Mouse (Mus musculus): ENCODE measurements around the gene Cdc42bpg. TPM values are rescaled to one million over a fixed set of nuclear protein-coding genes. Genes with fewer than 3 reads are reported as not detected.

The Cdc42bpg gene
- polyA plus RNA-seq, 1 experiment from 2014 or later, result 0.20 TPM

DNA sequence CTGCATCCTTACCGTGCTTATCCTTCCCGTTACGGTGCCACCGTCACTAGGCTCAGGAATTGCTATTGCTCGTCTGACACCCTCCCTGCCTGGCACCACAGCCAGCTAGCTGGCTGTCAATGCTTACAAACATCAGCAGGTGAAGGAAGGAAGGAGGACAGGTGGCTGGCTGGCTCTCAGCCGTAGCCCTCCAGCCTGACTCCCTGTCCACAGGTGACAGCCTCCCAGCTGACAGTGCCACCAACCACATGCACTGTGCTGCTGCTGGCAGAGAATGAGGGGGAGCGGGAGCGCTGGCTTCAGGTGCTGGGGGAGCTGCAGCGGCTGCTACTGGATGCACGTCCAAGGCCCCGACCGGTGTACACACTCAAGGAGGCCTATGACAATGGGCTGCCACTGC, 11.9 kb downstream of the Cdc42bpg start:
- H3K27ac ChIP-seq, result no peak overlapping the region
- 91% methylated on average over 12 of the region's 12 CpGs for WGBS (ENCODE audit: insufficient replicate concordance)

DNA sequence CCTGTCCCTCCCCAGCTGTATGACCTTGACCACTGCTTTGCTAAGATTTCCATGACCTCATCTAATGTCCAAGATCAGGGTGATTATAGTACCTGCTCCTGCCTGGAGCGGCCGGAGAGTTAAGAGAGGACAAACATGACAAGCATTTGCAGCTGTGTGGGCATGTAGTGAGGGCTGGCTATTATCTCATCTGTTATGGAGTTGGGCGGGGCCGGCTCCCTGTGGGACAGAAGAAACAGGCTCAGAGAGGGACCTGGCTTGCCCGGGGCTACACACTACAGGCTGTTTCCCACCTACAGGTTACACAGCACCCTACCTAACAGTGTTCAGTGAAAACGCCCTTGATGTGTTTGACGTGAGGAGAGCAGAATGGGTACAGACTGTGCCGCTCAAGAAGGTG, 15.1 kb downstream of the Cdc42bpg start:
- Histone ChIP-seq H3K27me3 (replicated peaks) (no peaks in the 10 kb centered on the region), H3K4me3 (no peak overlapping the region), H3K9me3 (replicated peaks) (no peaks in the 10 kb centered on the region), H3K36me3 (peaks cover 64% of the 10 kb centered on the region), H3K27ac (no peak overlapping the region), H3K9ac (no peak overlapping the region), H3K4me2 (no peak overlapping the region), H3K4me1 (peaks cover 8% of the 10 kb centered on the region)
- WGBS (ENCODE audit: insufficient replicate concordance), result 63% methylated on average over 8 of the region's 8 CpGs
- no peak for ATAC-seq

More for the DNA sequence above, 11.9 kb downstream of the Cdc42bpg start:
- H3K4me3 ChIP-seq, result no peak overlapping the region
- peaks cover 8% of the 10 kb centered on the region for H3K4me1 ChIP-seq
- no peaks in the 10 kb centered on the region for H3K27me3 ChIP-seq (replicated peaks)
- no peak overlapping the region for H3K4me2 ChIP-seq
- ATAC-seq, result no peak
- peaks cover 85% of the 10 kb centered on the region for H3K36me3 ChIP-seq
- H3K9me3 ChIP-seq (replicated peaks), result no peaks in the 10 kb centered on the region
- no peak overlapping the region for H3K9ac ChIP-seq

DNA sequence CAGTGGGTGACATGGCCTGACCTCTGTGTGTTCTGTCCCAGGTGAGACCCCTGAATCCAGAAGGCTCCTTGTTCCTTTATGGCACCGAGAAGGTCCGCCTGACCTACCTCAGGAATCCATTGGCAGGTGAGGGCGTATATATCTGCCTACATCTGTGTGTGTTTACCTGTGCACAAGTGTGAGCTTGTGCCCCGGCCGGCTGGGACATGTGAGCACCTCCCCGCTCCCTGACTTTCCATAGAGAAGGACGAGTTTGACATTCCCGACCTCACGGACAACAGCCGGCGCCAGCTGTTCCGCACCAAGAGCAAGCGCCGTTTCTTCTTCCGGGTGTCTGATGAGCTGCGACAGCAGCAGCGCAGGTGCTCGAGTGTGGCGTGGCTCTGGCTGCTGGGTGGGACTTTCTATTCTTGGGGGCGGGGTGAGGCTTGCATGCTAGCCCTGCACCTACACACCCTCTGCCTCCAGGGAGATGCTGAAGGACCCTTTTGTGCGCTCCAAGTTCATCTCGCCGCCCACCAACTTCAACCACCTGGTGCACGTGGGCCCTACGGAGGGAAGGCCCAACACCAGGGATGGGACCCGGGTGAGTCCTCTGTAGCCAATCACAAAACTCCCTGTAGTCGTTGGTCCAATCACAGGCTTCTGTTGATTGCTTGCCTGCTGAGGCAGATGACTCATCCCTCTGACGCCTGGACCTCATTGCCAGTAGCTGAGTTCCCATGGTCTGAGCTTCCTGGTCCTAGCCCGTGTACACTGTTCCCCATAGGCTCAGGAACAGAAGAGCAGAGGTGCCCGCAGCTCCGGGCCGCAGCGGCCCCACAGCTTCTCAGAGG, 15.7 kb downstream of the Cdc42bpg start:
- peaks cover 8% of the 10 kb centered on the region for H3K4me1 ChIP-seq
- no peak overlapping the region for H3K4me3 ChIP-seq
- no peak for ATAC-seq
- no peaks in the 10 kb centered on the region for H3K27me3 ChIP-seq (replicated peaks)
- H3K27ac ChIP-seq, result no peak overlapping the region
- no peak overlapping the region for H3K9ac ChIP-seq
- no peak overlapping the region for H3K4me2 ChIP-seq
- H3K9me3 ChIP-seq (replicated peaks), result no peaks in the 10 kb centered on the region
- peaks cover 57% of the 10 kb centered on the region for H3K36me3 ChIP-seq
- WGBS (ENCODE audit: insufficient replicate concordance), result 78% methylated on average over 33 of the region's 33 CpGs

DNA sequence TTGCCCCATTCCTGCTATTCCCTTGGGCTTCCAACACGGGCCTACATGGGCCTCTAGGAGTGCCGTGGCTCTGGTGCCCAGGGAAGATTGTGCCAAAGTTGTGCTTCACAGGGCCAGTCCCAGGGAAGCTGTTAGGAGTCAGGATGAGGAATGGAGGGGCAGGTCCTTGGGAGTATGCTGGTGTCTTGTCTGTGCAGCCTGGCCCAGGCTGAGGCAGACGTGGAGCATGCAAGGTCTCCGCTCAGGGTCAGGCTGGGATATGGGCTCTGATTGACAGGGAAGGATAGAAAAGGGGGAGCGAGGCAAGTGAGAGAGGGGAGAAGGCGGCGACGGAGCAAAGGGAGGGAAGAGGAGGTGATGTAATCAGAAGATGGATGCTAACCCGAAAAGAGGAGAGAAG, 18.5 kb downstream of the Cdc42bpg start:
- H3K9me3 ChIP-seq (replicated peaks), result no peaks in the 10 kb centered on the region
- no peak overlapping the region for H3K9ac ChIP-seq
- whole genome bisulfite sequencing (ENCODE audit: insufficient replicate concordance), result 81% methylated on average over 9 of the region's 9 CpGs
- no peak overlapping the region for H3K27ac ChIP-seq
- peaks cover 8% of the 10 kb centered on the region for H3K4me1 ChIP-seq
- no peak overlapping the region for H3K4me3 ChIP-seq
- H3K27me3 ChIP-seq (replicated peaks), result no peaks in the 10 kb centered on the region
- H3K4me2 ChIP-seq, result no peak overlapping the region
- ATAC-seq, result no peak
- peaks cover 33% of the 10 kb centered on the region for H3K36me3 ChIP-seq

DNA sequence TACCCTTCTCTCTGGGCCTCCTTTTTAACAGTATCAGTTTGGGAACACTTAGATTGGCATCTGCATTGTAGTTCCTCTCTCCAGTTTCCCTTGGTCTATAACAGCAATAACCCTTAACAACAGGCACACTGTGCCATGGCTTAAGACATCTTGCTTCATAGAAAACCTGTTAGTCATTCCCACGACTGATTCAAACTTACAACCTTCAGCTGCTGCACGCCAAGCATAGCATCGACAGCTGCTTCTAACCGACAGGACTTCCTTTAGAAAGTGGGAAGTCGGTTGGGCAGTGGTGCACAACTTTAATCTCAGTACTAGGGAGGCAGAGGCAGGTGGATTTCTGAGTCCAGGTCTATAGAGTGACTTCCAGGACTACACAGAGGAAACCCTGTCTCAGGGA, 24.9 kb downstream of the Cdc42bpg start:
- 24% methylated on average over 5 of the region's 5 CpGs for WGBS (ENCODE audit: insufficient replicate concordance)
- no peak overlapping the region for H3K27ac ChIP-seq
- peak overlapping the region; percentile 60 for H3K9ac ChIP-seq
- H3K4me3 ChIP-seq, result no peak overlapping the region
- H3K27me3 ChIP-seq (replicated peaks), result no peaks in the 10 kb centered on the region
- H3K9me3 ChIP-seq (replicated peaks), result no peaks in the 10 kb centered on the region
- ATAC-seq, result no peak
- no peaks in the 10 kb centered on the region for H3K36me3 ChIP-seq
- peaks cover 36% of the 10 kb centered on the region for H3K4me1 ChIP-seq
- peak overlapping the region; percentile 57 for H3K4me2 ChIP-seq

DNA sequence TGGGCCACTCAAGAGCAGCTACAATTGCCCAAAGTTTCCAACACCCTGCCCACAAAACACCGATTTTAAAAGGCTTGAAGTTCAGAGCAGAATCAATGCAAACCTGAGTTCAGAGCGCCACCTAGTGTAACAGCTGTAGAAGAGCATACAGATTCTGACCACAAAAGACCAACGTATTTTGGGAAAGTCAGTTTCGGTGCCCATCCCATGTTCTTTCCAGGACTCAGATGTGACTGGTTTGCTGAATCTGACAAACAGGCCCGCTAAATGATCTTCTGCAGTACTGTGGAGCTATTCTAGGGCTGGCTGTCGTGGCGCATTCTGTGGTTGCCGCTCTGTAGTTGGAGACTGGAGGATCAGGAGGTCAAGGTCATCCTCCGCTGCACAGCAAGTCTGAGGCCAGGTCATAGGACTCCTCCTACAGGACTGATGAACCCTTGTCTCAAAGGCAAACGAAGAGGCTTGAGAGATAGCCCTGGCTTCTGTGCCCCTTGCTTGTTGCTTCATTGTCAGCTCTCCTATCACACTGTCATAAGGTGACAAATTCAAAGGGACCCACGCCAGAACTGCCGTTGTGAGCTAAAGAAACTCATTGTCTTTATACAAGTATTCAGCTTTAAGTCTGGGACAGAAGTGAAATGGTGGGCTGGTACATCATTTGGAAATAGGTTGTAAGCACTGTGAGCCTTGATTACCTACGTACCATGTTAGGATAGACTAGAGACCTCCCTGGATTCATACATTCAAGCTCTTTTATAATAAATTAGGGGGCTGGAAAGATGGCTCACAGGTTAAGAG, 25.7 kb downstream of the Cdc42bpg start:
- H3K4me3 ChIP-seq, result peak overlapping the region; percentile 25
- H3K9ac ChIP-seq, result peak overlapping the region; percentile 60
- H3K4me2 ChIP-seq, result peak overlapping the region; percentile 57
- WGBS (ENCODE audit: insufficient replicate concordance), result 21% methylated on average over 13 of the region's 13 CpGs
- peaks cover 4% of the 10 kb centered on the region for H3K36me3 ChIP-seq
- no peaks in the 10 kb centered on the region for H3K27me3 ChIP-seq (replicated peaks)
- no peak for ATAC-seq
- peaks cover 43% of the 10 kb centered on the region for H3K4me1 ChIP-seq
- H3K27ac ChIP-seq, result no peak overlapping the region; the same call in 1 of the 2 replicates
- H3K9me3 ChIP-seq (replicated peaks), result no peaks in the 10 kb centered on the region

DNA sequence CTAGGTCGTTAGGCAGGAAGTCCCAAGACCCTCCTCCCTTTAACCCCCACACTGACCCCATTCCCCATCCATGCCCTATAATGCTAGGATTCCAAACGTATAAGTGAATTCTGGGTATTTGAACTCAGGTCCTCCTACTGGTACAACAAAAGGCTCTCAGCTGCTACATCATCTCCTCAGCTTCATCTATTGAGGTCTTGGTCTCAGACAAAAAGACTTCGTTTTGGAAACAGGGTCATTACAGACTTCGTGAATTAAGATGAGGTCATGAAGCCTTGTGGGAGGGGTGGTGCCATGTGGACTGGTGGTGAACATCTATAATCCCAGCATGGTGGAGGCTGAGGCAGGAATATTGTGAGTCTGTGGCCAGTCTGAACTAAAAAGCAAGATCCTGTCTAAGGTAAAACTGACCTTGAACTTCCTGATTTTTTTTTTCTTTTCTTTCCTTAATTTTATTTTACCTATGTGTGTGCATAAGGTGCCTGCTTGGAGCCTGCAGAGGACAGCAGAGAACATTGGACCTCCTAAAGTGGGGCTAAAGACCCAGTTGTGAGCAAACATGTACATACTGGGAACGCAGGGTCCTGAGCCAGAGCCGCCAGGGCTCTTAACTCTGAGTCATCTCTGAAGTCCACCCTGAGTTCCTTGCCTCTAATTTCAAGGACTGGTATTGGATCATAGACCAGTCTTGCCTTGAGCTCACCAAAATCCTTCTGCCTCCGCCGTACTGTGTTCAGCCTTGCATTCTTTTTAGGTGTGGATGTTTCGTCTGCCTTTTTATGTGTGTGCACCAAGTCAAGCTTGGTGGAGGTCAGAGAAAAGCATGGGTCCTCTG, 27.7 kb downstream of the Cdc42bpg start:
- Histone ChIP-seq H3K9ac (peak overlapping the region; percentile 88), H3K4me3 (peak overlapping the region; percentile 82), H3K9me3 (replicated peaks) (no peaks in the 10 kb centered on the region), H3K4me1 (peaks cover 53% of the 10 kb centered on the region), H3K27me3 (replicated peaks) (no peaks in the 10 kb centered on the region), H3K27ac (peak overlapping the region; percentile 85), H3K36me3 (peaks cover 25% of the 10 kb centered on the region), H3K4me2 (peak overlapping the region; percentile 97)
- no peak; the same call in 1 of the 2 replicates for ATAC-seq
- WGBS (ENCODE audit: insufficient replicate concordance), result 58% methylated on average over 9 of the region's 9 CpGs

DNA sequence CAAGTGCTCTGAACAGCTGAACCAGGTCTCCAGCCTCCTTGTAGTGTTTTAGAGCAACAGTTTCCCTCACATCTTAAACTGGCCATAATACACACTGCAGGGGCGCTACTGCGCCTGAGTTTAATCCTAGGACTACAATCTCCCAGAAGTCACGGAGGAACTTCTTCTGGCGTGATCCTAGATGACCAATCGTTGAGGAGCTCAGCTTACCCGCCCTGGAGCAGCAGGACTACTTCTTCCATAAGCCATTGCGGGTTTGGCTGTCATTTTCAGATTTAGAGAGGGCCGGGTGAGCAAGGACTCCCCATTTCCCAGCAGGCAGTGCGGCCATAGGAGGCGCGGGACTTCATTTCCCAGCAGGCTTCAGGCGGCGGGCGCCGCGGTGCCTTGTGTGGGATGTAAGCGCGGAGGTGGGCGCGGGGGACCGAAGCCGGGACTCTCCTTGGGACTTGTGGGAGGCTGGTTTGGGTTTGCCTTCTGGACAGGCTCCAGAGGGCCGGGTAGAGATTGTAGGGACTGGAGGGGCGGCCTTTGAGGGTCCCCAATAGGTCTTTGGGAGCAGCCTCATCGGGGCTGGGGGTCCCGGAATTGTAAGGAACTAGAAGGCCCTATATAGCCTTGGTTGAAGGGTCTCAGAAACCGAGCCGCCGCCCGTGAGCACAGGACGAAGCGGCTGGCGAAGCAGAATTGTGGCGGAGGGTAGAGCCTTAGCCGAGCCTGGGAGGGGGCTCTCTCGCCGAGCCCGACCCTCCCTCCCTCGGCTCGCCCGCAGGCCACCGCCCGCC, 28.6 kb downstream of the Cdc42bpg start, which contains the start of gene Men1:
Gene Men1, plus strand, starts transcription at position 307 of the 785 bp plus-strand sequence.
- Histone ChIP-seq H3K4me3 (peak within 1 kb of the TSS; percentile 82), H3K27ac (peak within 1 kb of the TSS; percentile 85)
- 2% methylated on average over 43 of the region's 43 CpGs for WGBS (ENCODE audit: insufficient replicate concordance)

DNA sequence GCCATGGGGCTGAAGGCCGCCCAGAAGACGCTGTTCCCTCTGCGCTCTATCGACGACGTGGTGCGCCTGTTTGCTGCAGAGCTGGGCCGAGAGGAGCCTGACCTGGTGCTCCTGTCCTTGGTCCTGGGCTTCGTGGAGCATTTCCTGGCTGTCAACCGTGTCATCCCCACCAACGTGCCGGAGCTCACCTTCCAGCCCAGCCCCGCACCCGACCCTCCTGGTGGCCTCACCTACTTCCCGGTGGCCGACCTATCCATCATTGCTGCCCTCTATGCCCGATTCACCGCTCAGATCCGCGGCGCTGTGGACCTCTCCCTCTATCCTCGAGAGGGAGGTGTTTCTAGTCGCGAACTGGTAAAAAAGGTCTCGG, 29.2 kb downstream of the Cdc42bpg start:
- peak overlapping the region; percentile 88 for H3K9ac ChIP-seq
- peak overlapping the region; percentile 85 for H3K27ac ChIP-seq
- H3K27me3 ChIP-seq (replicated peaks), result no peaks in the 10 kb centered on the region
- no peaks in the 10 kb centered on the region for H3K9me3 ChIP-seq (replicated peaks)
- WGBS (ENCODE audit: insufficient replicate concordance), result 1% methylated on average over 25 of the region's 25 CpGs
- H3K4me1 ChIP-seq, result peaks cover 68% of the 10 kb centered on the region
- peaks cover 37% of the 10 kb centered on the region for H3K36me3 ChIP-seq
- no peak; the same call in 1 of the 2 replicates for ATAC-seq
- H3K4me3 ChIP-seq, result peak overlapping the region; percentile 82
- peak overlapping the region; percentile 97 for H3K4me2 ChIP-seq

More for the DNA sequence above, 28.6 kb downstream of the Cdc42bpg start, which contains the start of gene Men1:
- no peaks in the 10 kb centered on the region for H3K27me3 ChIP-seq (replicated peaks)
- peak within 1 kb of the TSS; percentile 97 for H3K4me2 ChIP-seq
- H3K9ac ChIP-seq, result peak within 1 kb of the TSS; percentile 88
- ATAC-seq, result peak; percentile 87
- peaks cover 62% of the 10 kb centered on the region for H3K4me1 ChIP-seq
- peaks cover 33% of the 10 kb centered on the region for H3K36me3 ChIP-seq
- H3K9me3 ChIP-seq (replicated peaks), result no peaks in the 10 kb centered on the region

DNA sequence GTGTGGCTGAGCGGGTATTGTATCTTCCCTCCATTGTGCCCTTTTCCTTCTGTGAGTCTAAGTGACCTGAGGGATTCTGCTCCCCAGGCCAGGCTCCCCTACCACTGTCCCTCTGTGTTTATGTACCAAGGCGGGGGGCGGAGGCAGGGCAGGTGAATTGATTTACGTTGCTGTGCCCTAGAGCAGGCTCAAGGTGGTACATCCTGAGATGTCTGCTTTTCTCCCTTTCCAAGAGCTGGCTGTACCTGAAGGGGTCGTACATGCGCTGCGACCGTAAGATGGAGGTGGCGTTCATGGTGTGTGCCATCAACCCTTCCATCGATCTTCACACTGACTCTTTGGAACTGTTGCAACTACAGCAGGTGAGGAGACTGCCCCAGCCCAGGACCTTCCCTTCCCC, 30.7 kb downstream of the Cdc42bpg start:
- no peak for ATAC-seq
- Histone ChIP-seq H3K4me3 (peak overlapping the region; percentile 82), H3K4me2 (peak overlapping the region; percentile 97), H3K27me3 (replicated peaks) (no peaks in the 10 kb centered on the region), H3K36me3 (peaks cover 37% of the 10 kb centered on the region), H3K4me1 (peaks cover 68% of the 10 kb centered on the region), H3K9me3 (replicated peaks) (no peaks in the 10 kb centered on the region), H3K9ac (peak overlapping the region; percentile 88; the same call in 1 of the 2 replicates), H3K27ac (no peak overlapping the region)
- 86% methylated on average over 10 of the region's 10 CpGs for WGBS (ENCODE audit: insufficient replicate concordance)

DNA sequence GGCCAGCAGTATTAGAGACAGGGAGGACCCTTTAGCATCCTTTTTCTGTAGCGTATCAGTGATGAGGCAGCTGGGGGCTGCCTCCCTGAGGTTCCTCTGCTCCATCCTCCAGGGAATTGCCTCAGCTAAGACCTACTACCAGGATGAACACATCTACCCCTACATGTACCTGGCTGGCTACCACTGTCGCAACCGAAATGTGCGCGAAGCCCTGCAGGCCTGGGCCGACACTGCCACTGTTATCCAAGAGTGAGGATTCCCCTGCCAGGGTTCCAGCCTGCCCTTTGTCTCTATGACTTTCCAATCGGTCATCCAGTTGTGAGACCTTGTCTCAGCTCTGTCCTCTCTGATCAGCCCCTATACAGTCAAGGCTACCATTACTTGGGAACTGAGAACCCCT, 31.9 kb downstream of the Cdc42bpg start:
- Histone ChIP-seq H3K4me1 (peaks cover 77% of the 10 kb centered on the region), H3K4me2 (no peak overlapping the region), H3K9ac (no peak overlapping the region), H3K4me3 (no peak overlapping the region), H3K36me3 (peaks cover 43% of the 10 kb centered on the region), H3K9me3 (replicated peaks) (no peaks in the 10 kb centered on the region), H3K27ac (no peak overlapping the region), H3K27me3 (replicated peaks) (no peaks in the 10 kb centered on the region)
- no peak for ATAC-seq
- 94% methylated on average over 7 of the region's 7 CpGs for WGBS (ENCODE audit: insufficient replicate concordance)

All from liver, embryonic 12.5 days (tissue).